Mouse (Mus musculus) ovary, postnatal 10 days (tissue): Measurements from ENCODE around the gene Dhx38.
A peak's percentile ranks its signal among the peaks of the same experiment; 100 is the strongest.

Experiments
- DNase-seq: peaks from one replicate; pipeline ENCODE4 v3.0.0; 2022; ENCODE audit warnings: low spot score

Gene Dhx38

GRCm38 (mm10) chr8:109565498-109566333 is at the start of gene Dhx38, which contains the start of gene Txnl4b:
Dhx38 (minus strand) TSS chr8:109565861.
Txnl4b (plus strand) TSS chr8:109565892.
- DNase-seq, result peak; percentile 93

- DNase-seq, result no peak
These were observed 48.9 kb upstream of the Dhx38 start, which contains the start of gene Pkd1l3 for GRCm38 (mm10) chr8:109614243-109615210. Pkd1l3 (plus strand) TSS chr8:109614517.

- no peak for DNase-seq
These were observed 43.5 kb upstream of the Dhx38 start for GRCm38 (mm10) chr8:109609153-109609502.

- DNase-seq, result peak; percentile 87
These were observed 42.9 kb upstream of the Dhx38 start, which contains the start of gene Dhodh for GRCm38 (mm10) chr8:109608271-109609152. Dhodh (minus strand) TSS chr8:109608673.

GRCm38 (mm10) chr8:109607650-109608049 is 42.0 kb upstream of the Dhx38 start:
- DNase-seq, result no peak

GRCm38 (mm10) chr8:109606725-109607124 is 41.1 kb upstream of the Dhx38 start:
- no peak for DNase-seq

GRCm38 (mm10) chr8:109595854-109596253 is 30.2 kb upstream of the Dhx38 start:
- no peak for DNase-seq

- no peak for DNase-seq
These were observed 27.6 kb upstream of the Dhx38 start for GRCm38 (mm10) chr8:109593117-109593788.

- DNase-seq, result no peak
These were observed 26.5 kb upstream of the Dhx38 start for GRCm38 (mm10) chr8:109592164-109592563.

- DNase-seq, result no peak
These were observed 25.7 kb upstream of the Dhx38 start for GRCm38 (mm10) chr8:109591367-109591766.

- no peak for DNase-seq
These were observed 25.2 kb upstream of the Dhx38 start for GRCm38 (mm10) chr8:109590901-109591300.

GRCm38 (mm10) chr8:109586972-109587504 is 21.4 kb upstream of the Dhx38 start:
- no peak for DNase-seq

- no peak for DNase-seq
These were observed 20.0 kb upstream of the Dhx38 start for GRCm38 (mm10) chr8:109585652-109586051.

- DNase-seq, result no peak
These were observed 19.2 kb upstream of the Dhx38 start for GRCm38 (mm10) chr8:109584830-109585229.

GRCm38 (mm10) chr8:109584293-109584692 is 18.6 kb upstream of the Dhx38 start:
- no peak for DNase-seq

- no peak for DNase-seq
These were observed 13.2 kb upstream of the Dhx38 start, which contains the start of gene Hp for GRCm38 (mm10) chr8:109578900-109579301. Hp (minus strand) TSS chr8:109579172.

GRCm38 (mm10) chr8:109576311-109576710 is 10.7 kb upstream of the Dhx38 start:
- DNase-seq, result no peak

- no peak for DNase-seq
These were observed 5.5 kb upstream of the Dhx38 start for GRCm38 (mm10) chr8:109571139-109571538.

GRCm38 (mm10) chr8:109564766-109565165 is 895 bp downstream of the Dhx38 start:
- DNase-seq, result no peak

GRCm38 (mm10) chr8:109563881-109564280 is 1.8 kb downstream of the Dhx38 start:
- DNase-seq, result no peak

- DNase-seq, result no peak
These were observed 14.0 kb downstream of the Dhx38 start for GRCm38 (mm10) chr8:109551663-109552062.
